Mouse (Mus musculus): ENCODE results near the gene Akap4. TPM values are rescaled to one million over a fixed set of nuclear protein-coding genes. Genes with fewer than 3 reads are reported as not detected.

Akap4 gene
- total RNA-seq (2012; rRNA removed) (not detected in 2 replicates), polyA plus RNA-seq (2012; ENCODE audit: insufficient read depth in 1 of 2, insufficient read length in 2 of 2, low read depth in 1 of 2, low replicate concordance in 2 of 2, missing spikeins in 1 of 2) (not detected)

DNA sequence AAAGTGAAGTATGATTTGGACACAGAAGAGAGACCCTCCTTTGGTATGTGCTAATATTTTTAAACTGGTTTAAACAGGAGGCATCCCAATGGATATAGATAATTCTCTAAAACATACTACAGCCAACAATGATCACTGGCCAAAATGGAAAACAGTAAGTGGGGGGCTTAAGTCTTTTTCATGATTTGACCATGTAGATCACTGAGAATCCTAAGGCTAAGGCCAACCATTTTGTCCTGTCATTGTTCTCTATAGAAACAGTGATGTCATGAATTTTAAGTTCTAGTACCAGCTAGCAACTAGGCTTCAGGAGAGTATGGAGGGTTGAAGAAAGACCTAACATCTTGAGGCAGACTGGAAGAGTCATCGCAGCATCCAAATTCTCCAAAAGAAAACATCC lies at the start of gene Akap4:
Gene Akap4, plus strand, starts transcription at position 301 of the 400 bp plus-strand sequence.
- Histone ChIP-seq H3K9ac (ENCODE audit: control insufficient read depth, low read depth, low read length, poor library complexity, severe bottlenecking) (no peak within 1 kb of the TSS), H3K4me1 (ENCODE audit: control insufficient read depth in 1 of 2, insufficient read depth in 2 of 2, low read length in 2 of 2) (no peaks in the 10 kb centered on the region)
- TF ChIP-seq SIN3A (IDR thresholded peaks at IDR 0.05; ENCODE audit: low read length) (no peak), GABPA (IDR thresholded peaks at IDR 0.05; ENCODE audit: low read depth, low read length) (no peak), MYC (IDR thresholded peaks at IDR 0.05; ENCODE audit: low read depth, low read length) (no peak), ZNF384 (IDR thresholded peaks at IDR 0.05; ENCODE audit: low read depth, low read length) (no peak), UBTF (IDR thresholded peaks at IDR 0.05; ENCODE audit: borderline replicate concordance, insufficient read depth, low read depth, low read length) (no peak), CTCF (IDR thresholded peaks at IDR 0.05 in 2 of 3, conservative IDR thresholded peaks at IDR 0.05 in 1 of 3; ENCODE audit: control insufficient read depth in 1 of 3, insufficient read depth in 1 of 3, low read depth in 2 of 3, low read length in 3 of 3, poor library complexity in 1 of 3, severe bottlenecking in 1 of 3) (no peak), E2F4 (IDR thresholded peaks at IDR 0.05; ENCODE audit: borderline replicate concordance, low read depth, low read length) (no peak), MEF2A (IDR thresholded peaks at IDR 0.05; ENCODE audit: extremely low read depth, insufficient replicate concordance, low read depth, low read length, poor library complexity, severe bottlenecking) (no peak), ZC3H11A (IDR thresholded peaks at IDR 0.05; ENCODE audit: low read depth, low read length) (no peak), USF1 (IDR thresholded peaks at IDR 0.05; ENCODE audit: low read depth, low read length) (no peak), TAL1 (IDR thresholded peaks at IDR 0.05; ENCODE audit: low read length) (no peak), POLR2AphosphoS2 (IDR thresholded peaks at IDR 0.05; ENCODE audit: low read length) (no peak), EP300 (IDR thresholded peaks at IDR 0.05; ENCODE audit: low read depth in 1 of 2, low read length in 2 of 2) (no peak), RAD21 (IDR thresholded peaks at IDR 0.05; ENCODE audit: low read depth, low read length) (no peak), TCF12 (IDR thresholded peaks at IDR 0.05; ENCODE audit: low read depth, low read length) (no peak), SMC3 (IDR thresholded peaks at IDR 0.05; ENCODE audit: low read depth, low read length) (no peak), POLR2AphosphoS5 (IDR thresholded peaks at IDR 0.05; ENCODE audit: borderline replicate concordance, low read depth, low read length) (no peak)

DNA sequence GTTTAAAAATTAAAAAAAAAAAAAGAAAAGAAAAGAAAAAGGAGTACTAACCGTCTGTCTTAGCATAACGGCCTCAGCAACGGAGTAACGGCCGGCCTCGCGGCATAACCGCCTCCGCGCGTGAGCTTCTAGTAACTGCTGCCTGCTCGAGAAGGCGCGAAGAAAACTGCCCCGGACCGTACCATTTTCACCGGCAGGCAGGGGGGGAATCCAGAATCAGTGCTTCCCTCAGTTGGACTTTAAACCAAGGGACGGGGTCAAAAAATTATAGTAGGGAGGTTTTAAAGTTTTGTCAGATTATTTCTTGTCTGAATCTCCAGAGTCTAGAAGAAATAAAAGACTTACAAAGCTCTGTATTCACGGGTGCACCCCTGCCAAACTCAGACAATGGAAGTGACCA lies 25.8 kb upstream of the Akap4 start, which contains the start of gene Ccnb3:
Gene Ccnb3, minus strand, starts transcription at position 101 of the 400 bp plus-strand sequence.
- DNase-seq (ENCODE audit: low read depth, low spot score): no peak
- Histone ChIP-seq H3K27ac (ENCODE audit: control insufficient read depth, low read depth, low read length) (no peak within 1 kb of the TSS), H3K4me3 (ENCODE audit: control insufficient read depth in 1 of 2, insufficient read depth in 1 of 2, low read depth in 2 of 2, low read length in 2 of 2) (no peak within 1 kb of the TSS), H3K27me3 (ENCODE audit: control insufficient read depth in 1 of 2, insufficient read depth in 2 of 2, low read length in 2 of 2) (no peaks in the 10 kb centered on the region), H3K4me1 (ENCODE audit: control insufficient read depth in 1 of 2, insufficient read depth in 2 of 2, low read length in 2 of 2) (no peaks in the 10 kb centered on the region), H3K9me3 (replicated peaks; ENCODE audit: insufficient read depth, low read length) (no peaks in the 10 kb centered on the region), H3K9ac (ENCODE audit: control insufficient read depth, low read depth, low read length, poor library complexity, severe bottlenecking) (no peak within 1 kb of the TSS), H3K79me2 (ENCODE audit: control insufficient read depth, insufficient read depth, low read length, poor library complexity) (no peaks in the 10 kb centered on the region), H3K36me3 (ENCODE audit: control insufficient read depth in 1 of 2, insufficient read depth in 2 of 2, low read length in 2 of 2) (no peaks in the 10 kb centered on the region)
- TF ChIP-seq USF2 (IDR thresholded peaks at IDR 0.05; ENCODE audit: borderline replicate concordance in 1 of 2, insufficient read depth in 1 of 2, low read depth in 1 of 2, low read length in 2 of 2): no peak
- TF ChIP-seq NELFE (IDR thresholded peaks at IDR 0.05; ENCODE audit: low read depth, low read length): no peak
- TF ChIP-seq MXI1 (IDR thresholded peaks at IDR 0.05; ENCODE audit: low read depth, low read length): no peak
- no peak for TF ChIP-seq ZNF384 (IDR thresholded peaks at IDR 0.05; ENCODE audit: low read depth, low read length)
- TF ChIP-seq MAZ (IDR thresholded peaks at IDR 0.05; ENCODE audit: low read depth, low read length): no peak
- TF ChIP-seq MAFK (IDR thresholded peaks at IDR 0.05; ENCODE audit: borderline replicate concordance, low read depth, low read length): no peak
- no peak for TF ChIP-seq GABPA (IDR thresholded peaks at IDR 0.05; ENCODE audit: low read depth, low read length)
- TF ChIP-seq CTCF (IDR thresholded peaks at IDR 0.05 in 2 of 3, conservative IDR thresholded peaks at IDR 0.05 in 1 of 3; ENCODE audit: control insufficient read depth in 1 of 3, insufficient read depth in 1 of 3, low read depth in 2 of 3, low read length in 3 of 3, poor library complexity in 1 of 3, severe bottlenecking in 1 of 3): no peak
- no peak for TF ChIP-seq USF1 (IDR thresholded peaks at IDR 0.05; ENCODE audit: low read depth, low read length)
- TF ChIP-seq MYB (IDR thresholded peaks at IDR 0.05; ENCODE audit: low read depth, low read length): no peak
- TF ChIP-seq POLR2AphosphoS2 (IDR thresholded peaks at IDR 0.05; ENCODE audit: low read length): no peak
- TF ChIP-seq UBTF (IDR thresholded peaks at IDR 0.05; ENCODE audit: borderline replicate concordance, insufficient read depth, low read depth, low read length): no peak
- TF ChIP-seq SMC3 (IDR thresholded peaks at IDR 0.05; ENCODE audit: low read depth, low read length): no peak
- no peak for TF ChIP-seq EP300 (IDR thresholded peaks at IDR 0.05; ENCODE audit: low read depth in 1 of 2, low read length in 2 of 2)

More for the DNA sequence above, at the start of gene Akap4:
- DNase-seq (ENCODE audit: low read depth, low spot score): no peak
- H3K4me3 ChIP-seq (ENCODE audit: control insufficient read depth in 1 of 2, insufficient read depth in 1 of 2, low read depth in 2 of 2, low read length in 2 of 2): no peak within 1 kb of the TSS
- no peaks in the 10 kb centered on the region for H3K36me3 ChIP-seq (ENCODE audit: control insufficient read depth in 1 of 2, insufficient read depth in 2 of 2, low read length in 2 of 2)
- H3K9me3 ChIP-seq (replicated peaks; ENCODE audit: insufficient read depth, low read length): no peaks in the 10 kb centered on the region
- H3K27ac ChIP-seq (ENCODE audit: control insufficient read depth, low read depth, low read length): no peak within 1 kb of the TSS
- H3K79me2 ChIP-seq (ENCODE audit: control insufficient read depth, insufficient read depth, low read length, poor library complexity): no peaks in the 10 kb centered on the region
- no peaks in the 10 kb centered on the region for H3K27me3 ChIP-seq (ENCODE audit: control insufficient read depth in 1 of 2, insufficient read depth in 2 of 2, low read length in 2 of 2)

Data from MEL (cell line).